Mouse (Mus musculus): ENCODE data around the gene Srsf11. TPM values are rescaled to one million over a fixed set of nuclear protein-coding genes. Genes with fewer than 3 reads are reported as not detected.

The Srsf11 gene
- total RNA-seq, 2 experiments from 2014 or later, result 117 to 156 TPM

DNA sequence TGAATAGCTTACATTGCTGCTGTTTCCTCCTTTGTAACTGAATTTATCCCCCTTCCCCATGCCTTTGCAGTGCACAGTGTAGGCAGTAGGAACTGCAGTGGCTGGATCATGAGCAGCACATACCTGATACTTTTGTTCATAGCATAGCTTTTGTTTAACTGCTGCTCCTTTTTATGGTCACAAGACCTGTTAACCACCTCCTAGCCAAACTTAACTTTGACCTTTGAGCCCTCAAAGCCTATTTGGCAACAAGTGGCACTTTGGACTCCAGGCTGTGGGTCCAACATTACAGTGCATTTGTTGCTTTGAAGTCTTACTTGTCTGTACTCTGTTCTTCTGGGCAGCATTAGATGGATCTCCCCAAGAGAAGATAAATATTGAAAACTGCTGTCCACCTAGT, 43.1 kb downstream of the Srsf11 start:
- DNase-seq, result no peak

DNA sequence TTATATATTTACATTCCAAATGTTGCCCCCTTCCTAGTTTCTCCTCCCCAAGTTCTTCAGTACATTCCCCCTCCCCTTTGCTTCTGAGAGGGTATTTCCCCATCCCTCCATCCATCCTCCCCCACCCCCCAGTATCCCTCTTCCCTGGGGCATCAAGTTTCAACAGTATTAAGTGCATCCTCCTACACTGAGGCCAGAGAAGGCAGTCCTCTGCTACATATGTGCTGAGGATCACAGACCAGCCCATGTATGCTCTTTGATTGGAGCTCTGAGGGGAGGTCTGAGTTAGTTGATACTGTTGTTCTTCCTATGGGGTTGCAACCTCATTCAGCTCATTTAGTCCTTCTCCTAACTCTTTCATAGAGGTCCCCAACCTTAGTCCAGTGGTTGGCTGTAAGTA, 56.8 kb downstream of the Srsf11 start:
- DNase-seq, result no peak

GRCm38 (mm10) chr3:157973236-157973635, 63.2 kb downstream of the Srsf11 start:
- DNase-seq, result no peak

- no peak for DNase-seq
These were observed 65.3 kb downstream of the Srsf11 start for GRCm38 (mm10) chr3:157971151-157971550.

Other genes starting within 250 kb of the Srsf11 start
- 10 to 100 TPM; 14.9 to 27.8 TPM for gene Cth, start 111.6 kb downstream of the Srsf11 start, total RNA-seq (2021)
- gene Ankrd13c, start 89.4 kb downstream of the Srsf11 start, total RNA-seq (2021), result 10 to 100 TPM; 58.7 to 62.5 TPM
- 10 to 100 TPM; 29.6 to 30.1 TPM for gene Lrrc40, start within 50 bp of the Srsf11 start, total RNA-seq (2021)

Data from adrenal gland, postnatal 10 days (tissue).